Mouse (Mus musculus) T-cell, adult 2 months (primary cell): ENCODE results near the gene Ascc1.

Experiments used
- DNase-seq: peaks from one replicate; pipeline ENCODE4 v3.0.0; 2022; ENCODE audit warnings: low spot score

Ascc1 gene

DNA sequence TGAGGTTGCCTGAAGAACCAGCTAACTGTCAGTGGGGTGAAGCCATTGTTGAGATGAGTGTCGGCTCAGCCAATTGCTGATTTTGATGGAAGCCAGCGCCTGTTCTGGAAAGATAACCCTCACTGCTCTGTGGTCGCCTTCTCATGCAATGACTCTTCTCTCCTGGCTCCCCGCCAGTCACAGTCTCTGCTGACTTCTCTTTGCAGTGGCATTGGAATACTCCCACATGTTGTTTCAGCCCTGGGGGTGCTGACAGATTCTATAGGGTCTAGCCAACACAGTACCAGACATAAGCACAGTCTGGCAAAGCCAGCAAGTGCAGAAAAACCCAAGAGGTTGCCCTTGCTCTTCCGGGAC lies 75.9 kb downstream of the Ascc1 start:
- DNase-seq, result no peak

DNA sequence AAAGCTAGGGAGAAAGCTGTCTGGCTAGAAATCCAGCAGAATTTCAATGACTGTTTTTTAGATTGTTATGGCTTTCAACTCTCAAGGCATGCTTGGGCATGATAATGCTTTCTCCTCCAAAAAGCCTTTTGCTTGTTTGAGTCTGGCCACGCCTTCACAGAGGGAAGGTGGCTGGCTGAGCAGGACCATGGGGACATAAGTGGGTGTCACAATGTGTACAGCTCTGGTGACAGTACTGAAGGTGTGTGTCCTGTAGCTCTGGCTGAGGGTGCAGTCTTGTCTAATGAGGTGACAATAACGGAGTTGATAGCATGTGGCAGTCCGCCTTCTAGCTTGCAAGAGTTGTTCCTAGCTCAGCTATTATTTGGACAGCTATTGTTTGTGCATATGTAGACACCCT lies 77.6 kb downstream of the Ascc1 start:
- no peak for DNase-seq

DNA sequence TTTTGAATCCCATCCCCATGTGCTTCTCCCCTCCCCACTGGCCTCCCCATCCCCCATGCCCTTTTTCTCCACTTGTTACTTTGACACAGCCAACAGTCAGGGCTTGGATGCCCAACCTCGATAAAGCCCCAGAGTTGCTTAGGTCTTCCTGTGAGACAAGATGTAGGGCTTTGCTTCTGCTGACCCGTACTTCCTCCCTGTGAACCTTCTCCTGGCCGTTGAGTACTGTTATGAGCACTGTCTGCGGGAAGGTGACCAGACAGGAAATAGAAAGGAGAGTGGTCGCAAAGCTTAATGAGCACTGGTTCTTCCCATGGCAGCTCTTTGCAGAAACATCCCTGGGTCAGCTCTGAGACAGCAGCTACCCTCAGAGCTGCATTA lies 78.0 kb downstream of the Ascc1 start:
- no peak for DNase-seq

DNA sequence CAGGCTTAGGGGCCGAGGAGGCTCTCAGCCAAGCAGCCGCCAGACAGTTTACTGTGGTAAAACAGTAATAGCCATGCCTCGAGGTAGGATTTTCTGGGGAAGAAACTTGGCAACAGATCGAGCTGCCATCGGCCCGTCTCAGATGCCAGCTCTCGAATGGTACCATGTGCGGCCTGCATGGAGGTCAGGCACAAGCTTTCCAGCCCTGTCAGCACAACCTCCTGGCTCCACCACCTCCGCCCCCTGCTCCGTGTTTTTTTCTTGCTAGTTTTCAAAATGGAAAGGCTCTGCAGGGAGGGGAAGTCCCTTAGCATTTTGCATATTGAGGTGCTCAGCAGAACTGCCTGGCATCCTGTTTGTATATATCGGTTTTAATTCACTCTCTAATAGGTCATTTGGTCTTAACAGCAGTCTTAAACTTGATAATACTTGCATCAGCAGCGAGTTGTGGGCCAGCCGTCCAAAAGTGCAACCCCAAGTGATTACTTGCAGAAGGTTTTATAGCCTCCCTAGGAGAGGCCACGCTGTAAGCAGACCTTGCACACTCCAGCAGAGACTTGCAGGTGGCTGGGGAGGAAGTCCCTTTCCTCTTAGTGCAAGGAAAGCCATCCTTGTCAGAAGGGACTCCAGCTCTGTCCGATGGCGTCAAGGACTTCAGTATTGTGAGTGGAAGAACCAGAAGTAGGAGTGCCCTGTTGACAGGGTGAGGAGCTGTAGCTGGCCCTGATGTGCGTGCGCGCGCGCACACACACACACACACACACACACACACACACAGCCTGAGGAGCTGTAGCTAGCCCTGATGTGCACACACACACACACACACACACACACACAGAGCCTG lies 78.6 kb downstream of the Ascc1 start:
- DNase-seq, result peak; percentile 33

DNA sequence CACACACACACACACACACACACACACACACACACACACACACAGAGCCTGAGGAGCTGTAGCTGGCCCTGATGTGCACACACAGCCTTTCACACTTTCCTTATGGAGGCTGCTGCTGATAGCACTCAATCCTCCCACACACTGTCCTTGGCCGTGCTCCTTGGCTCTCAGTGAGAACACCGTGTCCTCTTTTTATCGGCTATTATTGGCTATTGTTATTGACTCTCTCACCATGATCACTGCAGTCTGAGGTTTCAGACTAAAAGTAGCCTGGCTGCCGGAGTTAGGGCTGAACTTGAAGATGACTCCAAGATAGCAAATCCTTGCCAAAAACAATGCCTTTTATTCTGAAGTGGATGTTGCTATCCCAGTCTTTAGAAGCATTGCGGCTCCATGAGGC lies 79.3 kb downstream of the Ascc1 start:
- DNase-seq, result no peak

DNA sequence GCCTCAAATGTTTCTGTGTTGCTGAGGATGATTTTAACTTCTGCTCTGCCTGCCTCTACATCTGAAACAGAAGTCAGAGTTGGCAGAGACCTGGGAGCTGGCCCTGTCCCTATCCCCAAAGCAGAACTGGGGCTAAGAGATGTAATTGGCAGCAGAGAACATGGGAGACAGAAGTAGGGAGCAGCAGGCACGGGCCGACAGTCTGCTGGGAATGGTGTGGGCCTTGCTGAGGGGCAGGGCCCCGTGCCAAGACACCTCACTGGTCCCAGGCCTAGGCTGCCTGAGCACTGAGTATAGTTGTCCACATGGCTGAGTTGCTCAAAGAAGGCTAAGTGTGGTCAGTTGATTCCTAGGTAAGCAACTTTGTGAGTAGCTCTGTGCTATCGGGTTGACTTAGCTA lies 81.5 kb downstream of the Ascc1 start:
- DNase-seq, result no peak

DNA sequence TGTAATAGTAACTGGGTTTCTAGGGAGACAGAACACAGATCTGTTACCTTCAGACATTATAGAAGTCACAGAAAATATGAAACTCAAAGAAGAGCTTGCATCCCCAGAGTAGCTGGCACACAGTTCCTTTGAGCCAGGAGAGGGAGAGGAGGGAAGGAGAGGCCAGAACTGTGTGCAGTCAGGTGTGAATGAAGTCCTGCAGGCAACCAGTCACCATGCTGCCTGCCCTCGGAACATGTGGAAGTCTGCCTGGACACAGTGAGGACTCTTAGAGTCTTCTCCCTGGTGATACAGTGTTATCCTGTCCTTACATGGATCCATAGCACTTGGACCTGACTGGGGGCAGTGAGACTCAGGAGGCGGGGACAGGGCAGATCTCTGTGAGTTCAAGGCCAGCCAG lies 89.7 kb downstream of the Ascc1 start:
- no peak for DNase-seq

DNA sequence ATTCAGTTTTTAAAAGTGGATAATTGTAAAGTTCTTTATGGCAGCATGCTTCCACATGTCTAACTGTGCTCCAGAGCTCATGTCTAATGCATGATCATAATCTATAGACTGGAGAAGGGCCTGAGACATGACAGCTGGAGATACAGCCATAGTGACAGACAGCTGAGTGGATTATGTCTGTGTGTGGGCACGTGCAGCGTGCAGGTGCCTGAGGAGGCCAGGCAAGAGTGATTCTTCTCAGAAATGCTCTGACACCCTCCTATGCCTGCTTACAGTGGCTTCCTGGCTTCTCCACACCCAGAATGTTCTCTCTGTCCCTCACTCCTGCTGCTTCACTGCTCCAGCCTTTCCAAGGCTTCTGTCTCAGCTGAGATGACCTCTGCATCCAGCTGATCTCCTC lies 91.1 kb downstream of the Ascc1 start:
- DNase-seq, result no peak

DNA sequence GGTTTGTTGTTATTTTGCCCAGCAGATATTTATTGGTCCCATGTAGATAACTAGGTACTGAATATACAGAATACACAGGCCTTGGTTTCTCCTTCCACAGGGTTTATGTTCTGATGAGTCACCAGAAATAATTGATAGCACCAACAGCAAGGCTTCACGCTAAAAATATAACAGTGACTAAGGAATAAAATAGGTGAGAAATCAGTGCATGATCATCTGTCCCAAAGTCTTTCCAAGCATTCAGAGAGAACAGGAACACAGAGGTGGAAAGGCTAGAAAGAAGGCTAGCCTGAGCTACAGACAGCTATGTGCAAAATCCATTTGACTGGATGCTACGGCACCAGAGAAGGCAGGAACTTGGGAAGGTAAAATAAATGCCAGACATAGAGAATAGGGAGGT lies 93.0 kb downstream of the Ascc1 start:
- DNase-seq, result no peak

DNA sequence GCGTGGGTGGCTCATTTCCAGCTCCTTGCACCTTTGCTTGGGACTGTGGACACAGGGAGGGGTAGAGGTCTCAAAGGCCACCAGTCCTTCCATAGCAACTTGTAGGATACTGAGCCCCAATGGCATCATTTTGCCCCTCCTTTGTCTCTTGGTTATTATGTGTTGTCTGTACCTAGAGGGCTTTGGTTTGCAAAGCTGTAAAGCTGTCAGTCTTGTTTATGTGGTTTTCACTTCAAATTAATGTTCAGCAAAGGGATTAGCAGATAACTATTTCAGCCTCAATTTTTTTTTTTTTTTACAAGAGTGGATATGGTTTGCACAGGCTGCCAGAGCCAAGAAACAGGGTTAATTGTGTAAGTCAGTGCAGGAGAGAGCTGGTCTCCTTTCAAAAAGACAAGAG lies 93.7 kb downstream of the Ascc1 start:
- no peak for DNase-seq

DNA sequence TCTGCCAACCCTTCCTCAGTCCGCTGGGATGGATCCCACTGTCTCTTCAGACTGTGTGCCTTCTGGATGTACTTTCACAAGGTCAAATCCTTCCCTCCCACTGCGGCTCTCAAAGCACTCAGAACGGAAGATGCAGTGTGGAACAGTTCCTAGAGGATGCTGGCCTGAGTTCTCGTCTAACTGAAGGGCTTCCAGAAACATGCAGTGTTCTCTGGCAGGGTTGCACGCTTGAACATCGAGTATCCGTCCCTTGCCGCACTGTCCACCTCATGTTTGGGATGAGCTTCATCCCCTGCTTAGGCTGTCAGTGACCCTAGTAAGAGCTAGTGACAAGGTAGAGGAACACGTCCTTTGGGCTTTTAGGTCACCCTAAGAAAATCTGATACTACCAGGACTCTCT lies 94.5 kb downstream of the Ascc1 start:
- DNase-seq, result no peak

DNA sequence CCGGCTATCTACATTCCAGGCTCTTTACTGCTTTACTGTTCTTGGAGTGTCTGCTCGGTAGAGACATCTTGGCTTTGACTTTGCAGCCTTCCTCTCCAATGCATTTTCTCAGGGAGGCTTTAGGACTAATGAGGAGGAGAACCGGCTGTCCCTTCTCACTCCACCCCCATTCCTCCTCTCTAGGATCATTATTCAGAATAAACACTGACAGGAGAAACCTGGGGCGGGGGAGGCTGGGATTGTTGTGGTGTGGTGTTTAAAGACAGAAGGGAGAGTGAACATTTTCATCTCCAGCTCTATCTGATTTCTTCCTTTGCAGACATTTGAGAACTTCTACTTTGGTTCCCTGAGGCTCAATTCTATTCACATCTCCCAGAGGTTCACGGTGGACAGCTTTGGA lies 95.2 kb downstream of the Ascc1 start:
- no peak for DNase-seq

DNA sequence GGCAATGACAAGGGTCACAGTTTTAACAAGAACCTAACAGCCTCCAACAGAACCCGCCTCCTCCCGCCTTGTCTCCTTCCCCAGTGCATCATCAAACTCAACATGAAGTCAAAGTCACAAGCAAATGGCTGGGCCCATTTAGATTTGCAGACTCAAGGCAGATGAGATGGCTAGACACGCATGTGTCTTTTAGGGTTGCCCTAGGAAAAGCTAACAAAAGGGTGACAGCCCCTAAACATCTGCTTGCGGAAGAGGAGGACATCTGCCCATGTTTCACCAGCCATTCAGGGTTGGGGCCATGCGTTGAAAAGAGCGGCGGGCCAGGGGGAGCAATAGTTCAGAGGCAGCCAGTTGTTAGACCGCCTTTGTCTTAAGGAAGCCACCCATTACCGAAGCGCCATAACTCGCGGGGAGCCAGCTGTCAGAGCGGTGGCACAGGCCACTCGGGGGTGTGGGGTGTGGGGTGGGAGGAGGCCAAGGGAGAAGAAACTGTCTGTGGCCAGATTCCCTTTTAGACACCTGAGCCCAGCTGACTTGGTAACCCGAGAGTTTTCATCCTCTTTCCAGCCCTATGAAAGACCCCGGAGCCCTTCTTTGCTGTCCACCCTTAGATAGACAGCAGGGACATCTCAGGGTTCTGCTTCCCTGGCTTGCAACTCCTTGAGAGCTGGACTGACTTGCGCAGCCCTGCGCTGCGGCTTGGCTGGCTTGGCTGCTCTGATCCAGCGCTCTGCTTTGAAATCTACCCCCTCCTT lies 103.0 kb downstream of the Ascc1 start:
- DNase-seq, result peak; percentile 28

DNA sequence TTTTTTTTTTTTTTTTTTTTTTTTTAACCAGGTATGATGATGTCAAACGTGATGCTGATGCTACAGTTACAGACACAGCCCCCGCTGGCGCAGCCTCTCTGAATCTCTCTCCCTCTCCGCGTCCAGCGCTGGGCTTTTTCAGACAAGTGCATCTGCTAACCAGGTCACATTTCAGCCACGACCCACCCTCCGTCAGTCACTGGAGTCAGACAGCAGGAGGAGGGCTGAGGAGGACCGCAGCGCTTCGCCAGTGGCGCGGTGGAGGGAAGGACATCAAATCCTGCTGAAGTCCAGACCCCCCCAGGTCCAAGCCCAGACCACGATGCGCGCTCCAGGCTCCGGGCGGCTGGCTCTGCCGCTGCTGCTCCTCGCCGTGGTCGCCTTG lies 103.5 kb downstream of the Ascc1 start, which contains the start of gene Spock2:
Spock2 (plus strand) TSS at position 74 of the 385 bp plus-strand sequence.
- no peak for DNase-seq

DNA sequence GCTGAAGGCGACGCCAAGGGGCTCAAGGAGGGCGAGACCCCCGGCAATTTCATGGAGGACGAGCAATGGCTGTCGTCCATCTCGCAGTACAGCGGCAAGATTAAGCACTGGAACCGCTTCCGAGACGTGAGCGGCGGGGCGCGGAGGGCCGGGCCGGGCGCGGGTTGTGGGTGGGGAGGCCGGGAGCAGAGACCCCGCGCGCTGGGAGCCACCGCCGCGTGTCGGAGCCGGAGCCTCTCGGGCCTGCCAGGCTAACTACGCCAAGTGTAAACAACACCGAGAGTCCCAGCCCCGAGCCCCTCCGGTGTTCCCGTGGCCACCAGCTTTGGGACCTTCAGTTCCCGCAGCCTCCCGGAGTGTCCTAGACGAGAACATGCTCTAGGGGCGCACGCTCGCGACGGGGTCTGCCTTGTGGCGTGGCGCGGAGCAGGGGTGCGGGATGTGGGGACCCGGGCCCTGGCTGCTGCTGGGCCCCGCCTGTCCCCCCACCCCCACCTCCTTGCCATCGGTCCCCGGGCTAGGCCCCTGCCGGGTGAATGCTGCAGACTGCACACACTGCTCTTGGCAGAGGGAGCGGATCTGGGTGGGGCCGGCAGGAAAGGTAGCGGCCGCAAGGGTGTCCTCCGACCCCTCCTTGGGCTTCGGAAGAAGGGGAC lies 104.1 kb downstream of the Ascc1 start:
- peak; percentile 21 for DNase-seq

DNA sequence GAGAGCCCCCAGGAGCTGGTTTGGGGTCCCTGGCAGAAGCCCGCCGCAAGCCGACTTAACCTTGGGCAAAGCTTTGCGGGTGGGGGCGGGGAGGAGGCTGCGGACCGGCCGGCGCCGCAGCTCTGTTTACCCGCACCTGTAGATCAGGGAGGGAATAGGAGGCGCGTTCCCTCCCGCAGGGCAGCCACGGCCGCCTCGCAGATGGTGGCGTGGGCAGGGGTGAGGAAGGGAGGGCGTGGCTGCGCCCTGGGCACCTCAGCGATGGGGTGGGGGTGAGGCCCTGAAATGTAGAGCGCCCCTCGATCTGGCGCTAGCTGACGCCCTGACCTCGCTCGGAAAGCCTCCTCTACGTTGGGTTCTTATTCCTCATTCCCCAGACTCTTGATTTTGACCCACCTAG lies 104.8 kb downstream of the Ascc1 start:
- DNase-seq, result no peak

DNA sequence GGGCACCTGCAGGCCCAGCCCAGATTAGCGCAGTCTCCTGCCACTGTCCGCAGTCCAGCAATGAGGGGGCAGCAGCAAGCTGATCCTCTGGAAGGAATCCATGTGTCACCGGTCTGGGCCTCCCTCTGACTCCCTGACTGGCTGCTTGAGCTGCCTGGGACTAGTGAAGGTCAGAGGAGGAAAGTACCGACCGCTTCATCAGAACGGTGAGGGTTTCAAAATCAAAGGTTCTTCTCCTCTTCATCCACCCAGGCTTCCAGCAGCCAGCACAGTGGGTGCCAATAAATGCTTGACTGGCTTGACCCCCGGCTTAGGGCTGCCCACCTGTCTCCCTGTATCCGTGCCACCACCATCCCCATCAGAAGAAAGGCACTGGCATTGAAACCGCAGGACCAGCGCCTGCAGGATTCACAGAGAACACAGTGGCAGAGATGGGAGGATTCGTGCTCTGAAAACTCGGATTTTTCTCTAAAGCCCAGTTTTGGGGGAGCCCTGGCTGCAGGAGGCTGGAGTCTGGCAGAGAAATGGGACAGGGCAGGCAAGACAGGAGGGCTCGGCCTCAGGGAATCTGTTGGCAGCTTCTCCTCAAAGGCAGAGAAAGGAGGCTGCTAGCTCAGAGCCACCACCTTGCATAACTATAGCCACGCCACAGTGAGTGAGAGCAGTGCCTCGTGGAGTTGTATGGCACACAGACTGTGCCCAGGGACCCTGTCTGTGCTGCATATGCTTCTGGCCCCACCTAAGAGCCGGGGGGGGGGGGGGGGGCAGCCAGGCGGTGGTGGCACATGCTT lies 105.9 kb downstream of the Ascc1 start:
- no peak for DNase-seq

DNA sequence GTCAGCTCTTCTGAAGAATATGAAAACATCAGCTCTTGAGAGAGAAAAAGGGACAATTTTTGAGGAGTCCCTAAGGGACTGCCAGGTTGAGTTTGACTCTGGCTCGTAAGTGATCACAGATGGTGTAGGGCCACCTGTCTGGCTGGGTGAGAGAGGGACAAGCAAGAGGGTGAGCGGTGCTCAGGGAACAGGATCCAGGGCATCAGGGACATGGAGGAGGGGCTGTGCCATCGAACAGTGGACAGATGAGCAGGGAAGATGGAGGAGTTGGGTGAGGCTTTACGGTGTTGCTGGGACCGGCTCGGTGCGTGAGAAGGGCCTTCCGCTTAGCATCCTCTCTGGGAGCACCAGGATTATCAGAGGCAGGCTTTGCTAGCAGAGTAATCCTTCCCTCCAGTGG lies 106.7 kb downstream of the Ascc1 start:
- DNase-seq, result no peak

DNA sequence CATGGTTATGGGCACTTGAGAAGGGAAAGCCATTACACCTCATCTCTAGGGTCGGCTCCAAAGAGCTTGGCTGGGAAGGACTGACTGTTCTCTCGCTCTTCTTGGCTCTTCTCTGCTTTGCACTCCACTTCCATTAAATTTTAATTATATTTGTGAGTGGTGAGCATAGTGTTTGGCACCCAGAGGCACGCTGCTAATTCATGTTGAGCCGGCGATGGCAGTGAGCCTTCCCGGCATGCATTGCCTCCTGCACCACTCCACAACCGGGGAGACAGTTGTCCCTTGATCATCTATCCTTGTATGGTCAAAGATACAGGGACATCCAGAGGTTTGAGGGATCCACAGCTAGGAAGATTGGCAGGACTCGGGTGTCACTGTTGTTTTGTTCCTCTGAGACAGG lies 107.4 kb downstream of the Ascc1 start:
- no peak for DNase-seq

DNA sequence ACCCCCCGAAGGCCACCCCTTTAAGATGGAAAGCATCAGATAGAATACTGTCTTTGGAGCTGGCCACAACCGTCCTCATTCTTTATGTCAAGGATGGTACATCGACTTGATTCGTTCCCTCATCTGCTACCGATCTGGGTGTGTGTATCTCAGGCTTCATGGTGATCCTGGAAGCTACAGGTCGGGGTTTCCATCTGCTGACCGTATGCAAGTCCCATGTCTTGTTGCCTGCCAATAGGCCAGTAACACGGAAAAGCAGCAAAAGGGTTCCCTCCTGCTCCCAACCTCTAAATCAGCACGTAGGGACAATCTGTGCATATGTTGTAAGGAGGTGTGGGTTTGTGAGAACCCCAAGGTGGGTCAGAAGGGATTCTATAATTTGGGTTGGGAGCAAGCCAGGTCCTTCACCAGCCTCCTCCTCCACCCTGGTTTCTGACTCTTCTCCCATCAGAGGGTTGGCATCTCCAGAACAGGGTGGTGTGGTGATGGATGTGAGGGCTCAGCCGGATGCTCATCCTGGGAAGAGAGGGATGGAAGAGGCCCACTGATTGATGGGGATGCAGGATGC lies 108.4 kb downstream of the Ascc1 start:
- DNase-seq, result no peak

DNA sequence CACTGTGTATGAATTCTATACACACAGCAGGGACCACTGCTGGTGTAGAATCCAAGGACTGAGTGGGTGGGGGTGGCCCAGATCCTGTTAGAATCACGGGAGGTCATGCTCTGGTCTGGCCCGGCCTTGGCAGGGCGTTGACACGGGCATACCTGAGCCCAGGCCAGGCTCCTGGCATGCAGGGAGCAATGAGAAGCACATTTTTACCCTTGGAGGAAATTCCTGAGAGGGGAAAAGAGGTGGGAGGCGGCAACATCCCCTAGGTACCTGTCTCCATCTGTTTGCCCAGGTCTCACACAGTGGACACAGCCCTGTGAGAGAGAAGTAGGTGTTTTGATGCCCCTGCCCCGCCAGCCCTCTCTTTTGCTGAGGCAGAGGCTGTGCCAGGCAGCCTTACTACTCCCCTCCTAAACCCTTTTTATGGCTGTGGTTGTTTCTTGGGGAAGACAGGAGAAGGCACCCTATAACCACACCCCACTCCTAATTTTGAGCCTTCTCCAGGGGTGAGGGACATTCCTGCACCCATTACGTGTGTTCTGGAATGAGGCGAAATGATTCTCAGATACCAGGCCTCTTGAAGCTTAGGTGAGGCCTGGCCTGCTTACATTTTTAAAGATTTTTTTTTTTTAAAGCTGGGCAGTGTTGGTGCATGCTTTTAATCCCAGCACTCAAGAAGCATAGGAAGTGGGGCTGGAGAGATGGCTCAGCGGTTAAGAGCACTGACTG lies 111.5 kb downstream of the Ascc1 start:
- no peak for DNase-seq
